In genomic region chr15:31237368-31237767, GRCm38 (mm10) we compare ENCODE assay signal across 18 mouse cellular contexts. TPM values are rescaled to one million over a fixed set of nuclear protein-coding genes. Genes with fewer than 3 reads are reported as not detected.
DNase-seq lines count a peak whose midpoint lies in the region; ATAC-seq lines count a peak whose summit lies in the region.
"Had no signal": no experiment of that assay in that cellular context is flagged by ENCODE, and none has a peak within 500 bp of the region (broad histone marks: within the 10 kb centered on the region; RNA-seq: fewer than 3 reads in every experiment).

No protein-coding gene starts in this region.

- H3K9me3 ChIP-seq in kidney, embryonic 16.5 days (ENCODE audit: low read length): peaks cover 7% of the 10 kb centered on the region; the same call in 1 of the 2 replicates
- H3K9me3 ChIP-seq: hindbrain, embryonic 12.5 days had no signal

- no peak overlapping the region for H3K9ac ChIP-seq in kidney, embryonic 16.5 days (replicated peaks; ENCODE audit: low read length)
- H3K9ac ChIP-seq: hindbrain, embryonic 12.5 days had no signal

- no peak overlapping the region for H3K27ac ChIP-seq in kidney, embryonic 16.5 days (ENCODE audit: low read length)
- H3K27ac ChIP-seq: hindbrain, embryonic 12.5 days; kidney, postnatal 0 days had no signal

- no peak overlapping the region for H3K4me2 ChIP-seq in kidney, embryonic 16.5 days (replicated peaks; ENCODE audit: low read depth, low read length)
- H3K4me2 ChIP-seq: hindbrain, embryonic 12.5 days had no signal

- intact Hi-C loops in left cerebral cortex, postnatal 14 days (cut with DNase I): no loop called here

- H3K27me3 ChIP-seq in kidney, embryonic 16.5 days (ENCODE audit: insufficient read depth, low read length): no peaks in the 10 kb centered on the region
- H3K27me3 ChIP-seq: hindbrain, embryonic 12.5 days had no signal

- ATAC-seq in kidney, embryonic 16.5 days (ENCODE audit: low FRiP score, low TSS enrichment): no peak

- H3K36me3 ChIP-seq in kidney, embryonic 16.5 days (ENCODE audit: insufficient read depth, low read length): peaks cover 42% of the 10 kb centered on the region

- peak; percentile 88 for DNase-seq in heart, adult 11 months
- DNase-seq in heart, adult 8-10 months (ENCODE audit: low spot score): no peak
- peak; percentile 19 to 32 for DNase-seq in kidney, adult 8-10 months
- peak; percentile 51 for DNase-seq in adrenal gland, postnatal 25 days
- peak; percentile 41 for DNase-seq in kidney, postnatal 14 days
- DNase-seq in urinary bladder, postnatal 25 days (ENCODE audit: low spot score): no peak
- DNase-seq in left cerebral cortex, postnatal 14 days (ENCODE audit: low spot score in 2 of 2): no peak
- DNase-seq: cerebellum, adult 9-11 months; gastrocnemius, postnatal 10 days; layer of hippocampus, postnatal 36 days; lung, postnatal 14 days; midbrain, embryonic 14.5 days; retina, postnatal 1 day; spleen, adult 18-20 months; thymus, postnatal 4 days had no signal

- H3K4me1 ChIP-seq in kidney, embryonic 16.5 days (ENCODE audit: insufficient read depth, low read length): peaks cover 17% of the 10 kb centered on the region
- H3K4me1 ChIP-seq: hindbrain, embryonic 12.5 days had no signal

- 64% methylated on average over 11 of the region's 11 CpGs for WGBS in kidney, embryonic 16.5 days

- H3K4me3 ChIP-seq in kidney, embryonic 16.5 days (ENCODE audit: low read length): no peak overlapping the region
- H3K4me3 ChIP-seq: hindbrain, embryonic 12.5 days had no signal

RNA-seq across cellular contexts. Expression of gene Dap, which starts 13.3 kb away (rescaled TPM):
- total RNA-seq in heart, adult 8-10 months (2022): 10 to 100 TPM; 19.5 to 22.3 (median 20.7) TPM
- 78.3 and 89.7 TPM in 2 replicates for polyA plus RNA-seq in kidney, embryonic 16.5 days (2015; fragmentation: Nextera tagmentation; extraction: Ambion mirVana)
- total RNA-seq in adrenal gland, postnatal 25 days (2021): 85.6 and 86.7 TPM in 2 replicates
- 1 to 10 TPM; 9.1 to 9.6 TPM for total RNA-seq in left cerebral cortex, postnatal 14 days (2021)

Comparison
In these comparisons a context has a peak if more than half of its experiments do, and no peak if none do; other contexts are left out.
1. DNase-seq: peak in heart, adult 11 months (single experiment), kidney, adult 8-10 months (2 of 2), adrenal gland, postnatal 25 days (single experiment) and kidney, postnatal 14 days (single experiment); none in heart, adult 8-10 months (single experiment), urinary bladder, postnatal 25 days (single experiment) and left cerebral cortex, postnatal 14 days (0 of 2).